Mouse (Mus musculus): ENCODE results near the gene Plac8. TPM values are rescaled to one million over a fixed set of nuclear protein-coding genes. Genes with fewer than 3 reads are reported as not detected.

Plac8 gene
- polyA plus RNA-seq, 1 experiment: 354 TPM

DNA sequence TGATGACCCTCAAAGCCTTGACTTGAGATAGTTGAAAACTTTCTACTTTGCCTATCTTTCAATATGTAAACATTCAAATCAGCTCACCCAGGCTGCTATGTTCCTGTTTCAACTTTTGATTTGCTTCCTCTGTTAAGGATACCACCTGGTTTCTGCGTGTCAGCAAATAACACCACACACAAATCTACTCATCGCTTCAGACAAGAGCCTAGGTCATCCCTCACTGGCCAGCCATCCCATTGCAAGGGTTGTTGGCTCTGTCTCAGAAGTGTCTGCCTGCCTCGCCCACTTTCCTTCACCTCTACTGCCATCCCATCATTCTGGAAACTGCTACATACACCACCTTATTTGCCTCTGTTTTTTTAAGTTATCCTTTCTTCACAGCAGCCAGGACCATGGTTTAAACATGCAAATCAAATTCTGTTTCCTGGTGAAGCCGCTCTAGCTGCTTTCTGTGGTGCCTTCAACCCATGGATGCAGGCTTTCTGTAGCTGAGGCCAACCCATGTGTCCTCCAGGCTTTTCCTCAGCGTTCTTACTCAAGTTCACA is 6.9 kb upstream of the Plac8 start:
- no peak for DNase-seq (ENCODE audit: low read depth)

DNA sequence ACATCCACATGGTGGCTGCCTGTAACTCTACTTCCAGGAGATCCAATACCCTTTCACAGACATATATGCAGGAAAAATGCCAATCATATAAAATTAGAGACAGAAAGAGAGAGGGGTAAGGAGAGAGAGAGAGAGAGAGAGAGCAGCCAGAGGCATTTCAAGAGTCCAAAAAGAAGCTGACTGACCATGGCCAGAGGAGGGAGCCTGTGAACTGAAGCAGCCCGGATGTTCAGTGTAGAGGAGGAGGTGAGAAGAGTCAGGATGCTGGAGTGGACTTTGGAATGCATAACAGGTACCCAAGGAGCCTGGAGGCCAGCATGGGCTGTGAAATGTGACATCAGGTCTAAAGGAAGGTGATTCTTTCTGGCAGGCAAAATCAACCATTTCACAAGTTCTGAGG is 2.7 kb upstream of the Plac8 start:
- no peak for DNase-seq (ENCODE audit: low read depth)

DNA sequence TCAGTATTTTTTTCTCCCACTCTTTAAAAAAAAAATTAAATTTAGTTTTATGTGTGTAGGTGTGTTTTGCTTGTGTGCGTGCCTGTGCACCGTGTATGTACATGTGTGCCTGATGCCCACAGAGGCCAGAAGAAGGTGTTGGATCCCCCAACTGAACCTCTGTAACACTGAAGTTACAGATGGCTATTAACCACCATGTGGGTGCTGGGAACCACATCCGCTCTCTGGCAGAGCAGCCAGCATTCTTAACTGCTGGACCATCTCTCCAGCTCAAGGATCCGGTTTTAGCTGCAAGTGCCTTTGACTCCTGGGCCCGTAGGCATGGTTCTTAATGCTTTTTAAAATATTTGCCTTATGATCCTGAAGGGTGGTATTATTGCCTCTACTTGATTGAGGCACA is 1.2 kb upstream of the Plac8 start:
- no peak for DNase-seq (ENCODE audit: low read depth)

DNA sequence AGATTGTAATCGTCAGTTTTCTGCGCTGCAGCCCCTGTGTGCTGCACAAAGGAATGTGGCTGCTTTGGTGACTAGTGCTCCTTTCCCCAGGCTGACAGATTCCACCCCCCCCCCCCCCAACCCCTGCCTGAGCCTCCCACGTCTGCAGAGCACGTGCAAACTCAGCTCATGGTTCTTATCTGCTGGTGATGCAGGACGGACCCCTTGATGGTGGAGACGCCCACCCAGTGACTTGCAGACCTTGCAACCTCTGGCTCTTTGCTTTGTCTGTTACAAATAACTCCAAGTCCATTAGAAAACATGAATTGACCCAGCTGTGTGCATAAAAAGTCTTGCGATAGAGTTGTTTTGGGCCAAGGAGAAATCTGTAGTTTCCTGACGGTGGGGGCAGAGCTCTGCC is 1.3 kb downstream of the Plac8 start:
- DNase-seq (ENCODE audit: low read depth): no peak

DNA sequence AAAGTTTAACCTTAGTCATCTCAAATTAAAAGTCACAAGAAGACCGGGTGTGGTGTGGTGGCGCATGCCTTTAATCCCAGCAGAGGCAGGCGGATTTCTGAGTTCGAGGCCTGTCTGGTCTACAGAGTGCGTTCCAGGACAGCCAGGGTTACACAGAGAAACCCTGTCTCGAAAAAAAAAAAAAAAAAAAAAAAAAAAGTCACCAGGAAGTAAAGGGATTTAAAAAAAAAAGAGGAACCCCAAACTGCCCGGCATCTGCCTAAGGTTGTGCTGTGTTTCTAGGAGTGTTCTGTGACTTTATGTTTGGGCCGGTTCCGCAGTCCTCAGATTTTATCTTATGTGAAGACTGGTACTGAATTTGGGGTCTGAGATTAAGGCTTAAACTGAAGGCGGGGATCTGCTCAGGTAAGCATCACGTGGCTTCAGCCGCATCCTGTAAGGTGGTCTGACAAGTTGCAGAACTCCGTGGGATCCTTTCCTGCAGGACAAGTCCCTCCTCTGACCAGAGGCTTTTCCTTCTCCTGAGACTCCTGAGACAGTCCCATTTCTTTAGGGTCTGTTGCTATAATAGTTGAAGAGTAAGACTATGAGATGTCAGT is 1.9 kb downstream of the Plac8 start:
- no peak for DNase-seq (ENCODE audit: low read depth)

DNA sequence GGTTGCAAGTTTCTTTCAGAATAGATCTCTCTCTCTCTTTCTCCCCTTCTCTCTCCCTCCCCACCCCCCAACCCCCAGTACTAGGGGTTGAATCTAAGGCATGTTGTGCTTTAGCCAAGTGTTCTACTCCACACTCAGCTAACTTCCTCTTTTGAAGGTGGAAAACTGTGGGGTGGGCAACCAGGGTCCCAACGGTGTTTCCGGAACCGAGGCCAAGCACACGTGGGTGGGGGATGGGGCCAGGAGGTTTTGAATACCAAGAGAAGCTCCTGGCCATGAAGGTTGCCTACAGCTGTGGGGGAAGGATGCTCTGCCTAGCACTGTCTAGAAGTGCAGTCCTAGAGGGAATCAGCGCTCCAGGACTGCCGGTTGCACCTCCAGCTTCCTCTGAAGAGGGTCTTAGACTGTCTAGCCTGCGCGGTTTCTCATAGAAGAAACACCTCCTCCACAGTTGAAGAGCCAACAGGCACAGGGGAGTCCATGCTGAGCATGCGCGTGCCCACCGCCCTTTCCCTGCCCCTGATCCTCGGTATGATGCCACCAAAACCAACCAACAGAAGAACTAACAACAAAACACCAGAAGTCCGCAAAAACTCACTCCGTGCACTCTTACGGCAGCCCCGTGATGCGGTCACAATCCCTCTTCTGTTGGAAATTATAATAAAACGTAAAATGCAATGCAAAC is 2.7 kb downstream of the Plac8 start:
- DNase-seq (ENCODE audit: low read depth): no peak

DNA sequence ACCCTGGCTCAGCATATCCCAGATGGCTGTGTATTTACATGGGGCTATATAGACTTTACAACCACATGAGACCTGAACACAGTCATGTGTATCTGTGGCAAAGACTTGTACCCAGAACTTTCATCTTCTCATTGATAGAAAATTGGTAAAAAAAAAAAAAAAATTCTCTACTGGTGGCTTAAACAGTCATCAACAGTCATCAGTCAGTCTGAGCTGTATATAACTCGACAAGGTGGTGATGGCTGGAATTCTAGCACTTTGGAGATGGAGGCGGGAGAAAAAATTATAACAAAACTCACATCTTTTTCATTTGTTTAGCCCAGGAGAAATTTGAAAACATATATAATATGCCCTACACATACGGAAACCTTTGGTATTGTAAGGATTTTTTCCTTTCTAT is 3.2 kb downstream of the Plac8 start:
- no peak for DNase-seq (ENCODE audit: low read depth)

DNA sequence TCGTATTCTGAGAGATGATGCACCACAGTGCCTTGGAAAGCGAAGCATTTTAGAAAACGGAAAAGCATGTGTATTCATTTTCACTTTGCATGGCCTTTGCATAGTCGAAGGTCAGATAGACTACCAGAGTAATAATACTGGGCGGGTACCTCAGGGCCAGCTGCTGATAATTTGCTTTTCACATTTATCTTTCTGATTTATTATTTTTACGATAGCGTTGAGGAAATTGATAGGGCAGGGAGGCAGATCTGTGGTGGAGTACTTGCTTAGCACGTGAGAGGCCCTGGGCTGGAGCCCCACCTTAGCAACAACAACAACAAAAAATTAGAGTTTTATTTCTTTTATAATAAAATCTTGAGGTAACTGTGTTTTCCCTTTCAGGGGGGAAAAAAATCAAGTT is 3.9 kb downstream of the Plac8 start:
- no peak for DNase-seq (ENCODE audit: low read depth)

DNA sequence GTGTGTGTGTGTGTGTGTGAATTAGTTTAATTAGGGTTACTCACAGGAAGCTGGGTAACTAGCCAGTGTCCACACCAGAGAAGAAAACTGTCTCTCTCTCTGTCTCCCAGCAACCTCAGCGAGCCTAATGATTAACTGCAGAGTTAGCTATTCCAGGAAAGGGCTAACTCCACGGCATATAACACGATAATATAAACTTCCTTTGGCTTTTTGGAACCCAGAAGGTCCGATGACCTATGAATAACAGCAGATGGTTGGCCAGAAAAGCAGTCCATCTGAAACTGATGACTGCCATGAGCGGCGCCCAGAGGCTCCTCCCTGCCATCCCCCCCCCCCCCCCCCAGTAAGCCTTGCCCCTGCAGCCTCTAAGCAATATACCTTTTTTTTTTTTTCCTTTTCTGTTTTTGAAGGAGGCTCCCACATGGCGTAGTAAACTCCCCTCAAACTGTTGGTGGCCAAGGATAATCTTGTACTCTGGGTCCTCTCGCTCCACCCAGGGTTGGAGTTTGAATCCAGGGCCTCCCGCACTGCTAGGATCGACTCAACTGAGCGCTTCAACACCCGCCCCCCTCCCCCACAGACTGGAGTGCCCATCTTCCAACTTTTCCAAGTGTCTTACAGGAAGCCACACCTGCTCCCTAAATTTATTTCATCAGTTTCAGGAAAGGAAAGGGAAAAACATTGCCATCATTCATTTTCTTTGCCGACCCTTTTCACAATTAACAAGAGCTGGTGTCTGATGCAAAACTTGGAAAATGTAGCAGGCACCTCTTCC is 4.6 kb downstream of the Plac8 start:
- DNase-seq (ENCODE audit: low read depth): no peak

DNA sequence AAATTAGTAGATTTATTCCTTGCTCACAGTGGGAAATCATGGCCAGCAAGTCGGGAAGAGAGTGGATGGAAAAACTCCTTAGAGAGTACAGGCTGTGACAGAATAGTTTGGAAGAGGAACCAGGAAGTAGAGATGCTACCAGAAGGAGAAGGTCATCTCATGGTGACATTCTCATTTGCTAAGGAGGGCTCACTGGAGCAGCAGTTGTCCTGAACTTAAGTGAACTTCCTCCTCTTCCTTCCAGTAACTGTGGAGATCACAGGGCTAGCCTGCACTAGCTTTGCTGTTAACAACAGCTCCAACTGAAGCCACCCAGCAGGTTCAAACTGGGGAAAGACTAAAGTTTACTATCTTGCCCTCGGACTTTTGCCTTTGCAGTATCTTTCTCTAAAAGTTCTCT is 5.2 kb downstream of the Plac8 start:
- DNase-seq (ENCODE audit: low read depth): no peak

DNA sequence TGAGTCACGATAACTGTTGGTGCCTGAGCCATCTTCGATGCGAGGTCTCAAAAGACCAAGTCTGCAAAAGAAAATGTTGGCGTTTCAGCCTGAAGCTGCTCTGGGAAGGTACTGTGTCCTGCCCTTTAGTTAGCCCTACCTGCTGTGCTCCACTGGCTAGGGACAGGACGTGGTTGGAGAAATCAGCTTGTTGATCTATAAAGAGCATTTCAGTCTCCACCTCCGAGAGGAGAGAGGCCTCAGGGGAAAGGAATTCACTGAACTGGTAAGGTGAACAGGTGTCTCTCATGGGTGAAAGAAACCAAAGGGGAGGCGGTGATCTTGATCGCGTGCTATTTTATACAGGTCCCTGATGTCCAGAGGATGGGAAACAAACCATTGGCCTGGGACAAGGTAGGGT is 9.3 kb downstream of the Plac8 start:
- DNase-seq (ENCODE audit: low read depth): no peak

DNA sequence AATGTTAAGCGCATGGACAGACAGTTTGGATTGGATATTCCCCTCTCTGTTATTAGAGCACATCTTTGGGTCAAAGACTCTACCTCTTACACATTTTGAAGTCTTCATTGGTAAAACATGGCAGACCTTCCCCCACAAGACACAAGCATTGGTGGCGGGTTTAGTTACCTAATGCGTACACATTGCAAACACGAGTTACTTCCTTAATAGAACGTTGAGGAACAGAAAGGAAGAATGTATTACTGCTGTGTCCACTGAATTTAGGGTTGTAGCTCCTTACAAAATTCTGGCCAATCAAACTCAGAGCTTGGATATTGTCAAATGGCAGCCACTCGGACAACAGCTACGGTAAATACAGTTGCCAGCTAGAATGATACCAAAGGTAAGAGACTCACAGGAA is 12.7 kb downstream of the Plac8 start:
- DNase-seq (ENCODE audit: low read depth): no peak

DNA sequence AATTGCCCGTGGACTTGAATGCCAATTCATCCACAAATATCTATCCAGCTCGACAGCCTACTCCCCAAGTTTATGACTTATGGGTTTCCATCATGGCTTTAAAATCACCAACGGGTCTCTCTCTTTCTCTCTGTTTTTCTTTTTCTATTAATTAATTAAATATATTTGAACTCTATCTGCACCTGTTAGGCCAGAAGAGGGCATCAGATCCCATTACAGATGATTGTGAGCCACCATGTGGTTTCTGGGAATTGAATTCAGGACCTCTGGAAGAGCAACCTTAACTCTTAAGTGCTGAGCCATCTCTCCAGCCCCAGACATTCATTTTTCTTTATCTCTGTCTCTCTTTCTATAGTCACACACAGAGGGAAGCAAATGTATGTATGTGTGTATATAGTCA is 13.3 kb downstream of the Plac8 start:
- no peak for DNase-seq (ENCODE audit: low read depth)

DNA sequence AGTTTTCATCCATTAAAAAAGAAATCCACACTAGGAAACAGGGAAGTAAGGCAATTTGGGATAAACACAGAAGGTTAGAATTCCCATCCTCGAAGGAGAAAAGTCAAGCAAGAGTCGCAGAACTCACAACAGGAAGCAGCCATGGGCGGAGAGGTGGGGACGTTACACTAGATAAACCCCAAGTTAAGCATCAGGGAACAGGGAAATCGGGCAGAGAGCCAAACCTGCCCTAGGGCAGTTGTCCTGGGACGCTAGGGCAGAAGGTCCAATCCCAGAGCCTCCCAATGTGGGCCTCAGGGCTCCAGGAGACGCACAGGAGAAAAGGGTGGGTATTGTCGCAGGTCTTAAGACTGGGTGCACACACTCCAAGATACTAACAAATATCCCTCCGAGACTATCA is 14.5 kb downstream of the Plac8 start:
- DNase-seq (ENCODE audit: low read depth): no peak

DNA sequence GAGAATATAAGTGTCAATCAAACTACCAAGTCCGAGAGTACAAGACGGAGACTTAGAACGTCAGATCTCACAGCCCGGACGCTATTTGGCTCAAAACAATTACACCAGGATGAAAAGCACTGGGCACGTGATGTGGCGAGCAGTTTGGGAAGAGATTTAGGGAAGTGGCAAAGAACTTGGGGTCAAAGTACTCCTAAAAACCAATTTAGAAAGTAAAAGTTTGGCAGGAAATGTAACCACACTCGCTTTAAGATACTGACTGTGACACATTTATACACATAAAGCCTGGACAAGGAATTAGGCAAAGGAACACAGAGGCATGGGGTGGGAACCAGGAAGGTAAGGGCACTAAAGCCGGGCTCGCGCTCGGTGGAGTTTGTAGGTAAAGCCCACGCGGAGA is 15.0 kb downstream of the Plac8 start:
- DNase-seq (ENCODE audit: low read depth): no peak

DNA sequence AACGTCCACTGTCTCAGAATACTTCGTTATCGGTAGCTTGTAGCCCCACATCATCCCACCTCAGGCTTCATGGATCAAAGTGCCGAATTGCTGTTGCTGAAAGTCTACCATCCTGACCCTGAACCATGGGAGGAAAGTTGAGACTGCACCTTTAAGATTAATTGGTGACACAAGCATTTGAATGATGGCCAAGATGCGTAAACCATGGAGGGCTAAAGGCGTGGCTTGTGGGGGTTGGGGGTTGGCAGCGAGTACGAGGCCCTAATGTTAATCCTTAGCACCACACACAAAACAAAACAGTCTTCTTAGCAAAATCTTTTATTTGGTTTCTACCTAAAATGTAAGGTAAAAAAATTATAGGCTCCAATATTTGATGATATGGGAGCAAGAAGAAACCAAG is 18.6 kb downstream of the Plac8 start:
- no peak for DNase-seq (ENCODE audit: low read depth)

DNA sequence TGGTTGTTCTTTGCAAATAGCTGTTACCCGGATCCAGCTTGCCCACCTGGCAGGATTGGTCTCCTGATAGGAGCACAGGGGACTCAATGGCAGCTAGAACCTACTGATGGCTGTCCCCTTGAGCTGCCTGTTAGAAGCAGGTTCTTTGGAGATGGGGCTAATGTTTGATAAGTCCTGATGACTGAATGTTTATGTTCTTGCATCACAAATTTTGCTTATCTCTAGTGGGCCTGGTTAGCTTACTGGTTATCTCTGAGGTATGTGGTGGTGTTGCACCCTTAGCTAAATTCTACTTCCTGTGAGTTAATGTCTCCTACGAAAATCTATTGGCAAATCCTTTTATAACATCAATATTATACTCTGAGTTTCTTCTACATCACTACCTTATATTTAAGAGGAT is 20.1 kb downstream of the Plac8 start:
- DNase-seq (ENCODE audit: low read depth): no peak

DNA sequence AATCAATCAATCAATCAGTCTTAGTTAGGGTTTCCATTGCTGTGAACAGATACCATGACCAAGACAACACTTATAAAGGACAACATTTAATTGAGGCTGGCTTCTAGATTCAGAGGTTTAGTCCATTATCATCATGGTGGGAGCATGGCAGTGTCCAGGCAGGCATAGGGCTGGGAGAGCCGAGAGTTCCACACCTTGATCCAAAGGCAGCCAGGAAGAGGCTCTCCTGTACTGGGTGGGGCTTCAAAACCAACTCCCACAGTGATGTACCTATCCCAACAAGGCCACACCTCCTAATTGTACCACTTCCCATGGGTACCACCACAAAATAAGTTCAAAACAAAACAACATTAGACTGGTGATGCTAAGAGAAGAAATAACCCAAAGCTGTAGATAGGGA is 21.9 kb downstream of the Plac8 start:
- DNase-seq (ENCODE audit: low read depth): no peak

DNA sequence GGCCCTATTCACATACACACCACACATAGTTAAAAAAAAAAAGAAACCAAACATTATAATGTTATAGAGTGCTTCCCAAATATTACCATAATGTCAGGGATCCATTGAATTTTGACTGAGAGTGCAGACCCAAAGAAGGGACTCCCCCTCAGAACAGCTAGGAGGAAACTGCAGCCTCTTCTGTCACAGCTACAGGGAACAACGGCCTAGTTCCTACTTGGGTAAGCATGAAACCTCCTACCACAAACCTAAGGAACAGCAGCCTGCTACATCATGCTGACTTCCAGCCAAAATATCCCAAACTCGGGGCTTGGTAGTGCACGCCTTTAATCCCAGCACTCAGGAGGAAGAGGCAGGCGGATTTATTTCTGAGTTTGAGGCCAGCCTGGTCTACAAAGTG is 22.7 kb downstream of the Plac8 start:
- no peak for DNase-seq (ENCODE audit: low read depth)

DNA sequence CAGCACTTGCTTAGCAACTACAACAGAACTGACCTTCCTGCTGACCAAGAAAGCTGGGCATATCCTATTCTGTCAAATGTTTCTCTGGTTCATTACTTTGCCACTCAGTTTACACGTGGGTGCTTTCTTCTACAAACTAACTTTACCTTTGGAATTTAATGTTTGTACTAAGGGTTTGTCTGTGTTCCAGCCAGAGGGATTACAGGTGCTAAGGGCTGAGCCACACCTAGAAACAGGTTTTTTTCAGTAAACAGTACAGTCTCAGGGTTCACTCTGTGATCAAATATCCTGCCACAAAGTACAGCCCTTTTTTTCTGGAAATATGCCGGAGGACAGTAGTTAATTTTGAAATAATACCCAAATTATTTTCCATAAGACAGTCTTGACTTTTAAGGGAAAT is 23.8 kb downstream of the Plac8 start:
- DNase-seq (ENCODE audit: low read depth): no peak

DNA sequence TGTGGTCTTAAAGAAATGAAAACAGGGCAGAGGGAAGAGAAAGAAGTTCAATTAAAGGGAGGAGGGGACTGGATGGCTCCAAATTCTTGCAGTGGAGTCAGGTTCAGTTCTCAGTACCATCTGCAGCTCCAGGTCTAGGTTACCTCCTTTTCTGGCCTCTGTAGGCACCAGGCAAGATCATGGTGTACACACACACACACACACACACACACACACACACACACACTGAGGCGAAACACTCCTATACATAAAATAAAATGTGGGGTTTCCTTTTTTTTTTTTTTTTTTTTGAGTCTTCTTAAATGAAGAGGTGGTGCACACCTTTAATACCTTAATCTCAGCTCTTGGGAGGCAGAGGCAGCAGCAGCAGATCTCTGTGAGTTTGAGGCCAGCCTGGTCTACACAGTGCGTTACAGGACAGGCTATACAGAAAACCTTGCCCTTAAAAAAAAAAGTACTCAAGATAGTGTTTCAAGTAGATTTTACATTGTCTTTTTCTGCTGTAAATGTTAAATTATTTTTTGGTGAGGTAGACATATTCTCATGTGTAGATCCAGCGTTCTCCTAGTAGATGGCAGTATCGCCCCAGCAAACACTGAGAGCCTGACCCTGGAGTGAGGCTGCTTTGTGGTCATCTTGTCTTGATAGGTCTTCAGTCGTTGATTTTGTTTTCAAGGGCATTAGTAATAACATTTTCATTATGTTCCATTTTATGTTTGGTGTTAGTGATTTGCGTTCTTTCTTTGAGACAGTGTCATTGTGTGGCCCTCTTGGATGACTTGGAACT is 25.6 kb downstream of the Plac8 start:
- DNase-seq (ENCODE audit: low read depth): no peak

DNA sequence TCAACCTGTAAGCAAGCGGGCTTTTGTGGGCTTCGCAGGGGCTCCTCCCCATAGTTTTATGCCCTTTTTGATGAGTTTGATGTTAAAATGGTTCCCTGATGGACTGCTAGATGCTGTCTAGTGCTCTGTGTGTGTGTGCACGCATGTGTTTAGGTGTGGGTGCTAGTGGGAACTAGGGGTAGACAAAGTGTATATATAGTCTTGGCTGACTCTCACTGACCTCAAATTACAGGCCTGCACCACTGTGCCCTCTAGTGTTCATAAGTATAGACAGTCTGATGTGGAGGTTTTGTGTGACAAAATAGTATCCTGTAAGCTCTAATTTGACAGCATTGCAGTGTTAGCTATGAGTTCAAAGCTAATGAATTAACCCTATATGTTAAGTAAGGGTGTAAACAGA is 35.4 kb downstream of the Plac8 start:
- no peak for DNase-seq (ENCODE audit: low read depth)

Data from gonadal fat pad, adult 2 months (tissue).